ENCODE assay signal across 10 mouse cellular contexts in genomic region chr7:30440697-30441096, GRCm38 (mm10). TPM values are rescaled to one million over a fixed set of nuclear protein-coding genes. Genes with fewer than 3 reads are reported as not detected.
A peak's percentile ranks its signal among the peaks of the same experiment; 100 is the strongest.
DNase-seq lines count a peak whose midpoint lies in the region; ATAC-seq and TF ChIP-seq lines count a peak whose summit lies in the region.
"Had no signal": no experiment of that assay in that cellular context is flagged by ENCODE, and none has a peak within 500 bp of the region (broad histone marks: within the 10 kb centered on the region; RNA-seq: fewer than 3 reads in every experiment).

No protein-coding gene starts in this region.

- TF ChIP-seq POLR2A in limb, embryonic 14.5 days (IDR thresholded peaks at IDR 0.05; ENCODE audit: borderline replicate concordance, extremely low read depth, insufficient read depth, insufficient read length), result no peak

- DNase-seq in kidney, adult 9 months, result peak; percentile 35
- DNase-seq in CD8-positive naive resting alpha-beta T cell, adult 2 months (ENCODE audit: low read depth in 2 of 2, low spot score in 2 of 2), result peak; percentile 51 to 59
- peak; percentile 88 for DNase-seq in ZHBTc4 (ENCODE audit: low read depth, low spot score)
- peak; percentile 64 for DNase-seq in embryo, embryonic 11 days
- DNase-seq in limb, embryonic 14.5 days (ENCODE audit: low spot score), result peak; percentile 53
- peak; percentile 73 for DNase-seq in right cerebral cortex, postnatal 14 days
- no peak for DNase-seq in gastrocnemius, adult 18-20 months (ENCODE audit: low spot score)

- H3K9me3 ChIP-seq in kidney, embryonic 15.5 days (replicated peaks), result no peaks in the 10 kb centered on the region
- H3K9me3 ChIP-seq in limb, embryonic 14.5 days (ENCODE audit: control insufficient read depth, low read length), result no peaks in the 10 kb centered on the region
- H3K9me3 ChIP-seq: limb, embryonic 12.5 days had no signal

- H3K36me3 ChIP-seq in kidney, embryonic 15.5 days, result no peaks in the 10 kb centered on the region
- peaks cover 9% of the 10 kb centered on the region for H3K36me3 ChIP-seq in limb, embryonic 14.5 days (ENCODE audit: control insufficient read depth, insufficient read depth, low read length)

- H3K4me2 ChIP-seq in kidney, embryonic 15.5 days, result no peak overlapping the region
- no peak overlapping the region for H3K4me2 ChIP-seq in limb, embryonic 14.5 days (replicated peaks; ENCODE audit: low read depth, low read length, severe bottlenecking)
- H3K4me2 ChIP-seq: limb, embryonic 12.5 days had no signal

- 26% methylated on average over 3 of the region's 5 CpGs for WGBS in kidney, embryonic 15.5 days
- 22% methylated on average over 5 of the region's 5 CpGs for WGBS in limb, embryonic 14.5 days

- H3K27ac ChIP-seq in kidney, embryonic 15.5 days, result no peak overlapping the region
- no peak overlapping the region for H3K27ac ChIP-seq in limb, embryonic 14.5 days (replicated peaks; ENCODE audit: low read depth, low read length)
- H3K27ac ChIP-seq: limb, embryonic 12.5 days had no signal

- H3K9ac ChIP-seq in kidney, embryonic 15.5 days, result no peak overlapping the region
- H3K9ac ChIP-seq in limb, embryonic 14.5 days (ENCODE audit: low read depth, low read length, severe bottlenecking), result no peak overlapping the region
- H3K9ac ChIP-seq: limb, embryonic 12.5 days had no signal

- H3K4me3 ChIP-seq in kidney, embryonic 15.5 days (replicated peaks), result no peak overlapping the region
- no peak overlapping the region for H3K4me3 ChIP-seq in limb, embryonic 14.5 days (replicated peaks; ENCODE audit: low read length)
- H3K4me3 ChIP-seq: erythroblast, embryonic 14.5 days; limb, embryonic 12.5 days had no signal

- peaks cover 50% of the 10 kb centered on the region for H3K27me3 ChIP-seq in kidney, embryonic 15.5 days
- H3K27me3 ChIP-seq in limb, embryonic 14.5 days (ENCODE audit: control insufficient read depth, insufficient read depth, low read length), result no peaks in the 10 kb centered on the region

- no peak for ATAC-seq in kidney, embryonic 15.5 days (replicated peaks; ENCODE audit: low FRiP score)
- ATAC-seq in limb, embryonic 14.5 days (ENCODE audit: low FRiP score, low read depth), result no peak

- peaks cover 31% of the 10 kb centered on the region for H3K4me1 ChIP-seq in kidney, embryonic 15.5 days
- H3K4me1 ChIP-seq in limb, embryonic 14.5 days (ENCODE audit: control insufficient read depth, insufficient read depth, low read length), result peaks cover 7% of the 10 kb centered on the region; the same call in 1 of the 2 replicates

RNA-seq across cellular contexts. Expression of gene Aplp1, which starts 4.6 kb away (rescaled TPM):
- 24.1 and 28.6 TPM in 2 replicates for polyA plus RNA-seq in kidney, embryonic 15.5 days (2015; fragmentation: Nextera tagmentation; extraction: Ambion mirVana)
- 41.9 and 55.5 TPM in 2 replicates for polyA plus RNA-seq in limb, embryonic 14.5 days (2012; rRNA removed)
- 31.4 and 37.4 TPM in 2 replicates for polyA plus RNA-seq in limb, embryonic 14.5 days (2014; fragmentation: Nextera tagmentation; extraction: Ambion mirVana)
- total RNA-seq in gastrocnemius, adult 18-20 months (2021), result 1 to 10 TPM in 1 of 2 experiments, under 1 TPM in 1; 0.82 to 1.4 TPM

RNA-seq across cellular contexts. Expression of gene Kirrel2, which starts 16.8 kb away (rescaled TPM):
- polyA plus RNA-seq in kidney, embryonic 15.5 days (2015; fragmentation: Nextera tagmentation; extraction: Ambion mirVana), result 0.54 and 0.77 TPM in 2 replicates
- 0.06 and 0.13 TPM in 2 replicates for polyA plus RNA-seq in limb, embryonic 14.5 days (2012; rRNA removed)
- 0.07 TPM in 1 of 2 replicates, not detected in the other for polyA plus RNA-seq in limb, embryonic 14.5 days (2014; fragmentation: Nextera tagmentation; extraction: Ambion mirVana)
- total RNA-seq in gastrocnemius, adult 18-20 months (2021), result not detected

RNA-seq across cellular contexts. Expression of gene Nphs1, which starts 17.4 kb away (rescaled TPM):
- 3.6 and 4.8 TPM in 2 replicates for polyA plus RNA-seq in kidney, embryonic 15.5 days (2015; fragmentation: Nextera tagmentation; extraction: Ambion mirVana)
- polyA plus RNA-seq in limb, embryonic 14.5 days (2012; rRNA removed), result 0.03 and 0.06 TPM in 2 replicates
- polyA plus RNA-seq in limb, embryonic 14.5 days (2014; fragmentation: Nextera tagmentation; extraction: Ambion mirVana), result 0.14 and 0.23 TPM in 2 replicates
- not detected for total RNA-seq in gastrocnemius, adult 18-20 months (2021)
- polyA plus RNA-seq: erythroblast, embryonic 14.5 days; limb, embryonic 12.5 days had no signal

RNA-seq across cellular contexts. Expression of gene Nfkbid, which starts 19.2 kb away (rescaled TPM):
- 1.3 and 2.0 TPM in 2 replicates for polyA plus RNA-seq in kidney, embryonic 15.5 days (2015; fragmentation: Nextera tagmentation; extraction: Ambion mirVana)
- 3.0 and 3.5 TPM in 2 replicates for polyA plus RNA-seq in limb, embryonic 14.5 days (2012; rRNA removed)
- 1.7 and 2.2 TPM in 2 replicates for polyA plus RNA-seq in limb, embryonic 14.5 days (2014; fragmentation: Nextera tagmentation; extraction: Ambion mirVana)
- total RNA-seq in gastrocnemius, adult 18-20 months (2021), result under 1 TPM in 1 of 2 experiments, not detected in 1; 0.11 TPM

RNA-seq across cellular contexts. Expression of gene Hcst, which starts 21.0 kb away (rescaled TPM):
- polyA plus RNA-seq in kidney, embryonic 15.5 days (2015; fragmentation: Nextera tagmentation; extraction: Ambion mirVana), result 0.64 and 1.5 TPM in 2 replicates
- 1.9 and 2.2 TPM in 2 replicates for polyA plus RNA-seq in limb, embryonic 14.5 days (2012; rRNA removed)
- polyA plus RNA-seq in limb, embryonic 14.5 days (2014; fragmentation: Nextera tagmentation; extraction: Ambion mirVana), result 0.70 and 3.0 TPM in 2 replicates
- total RNA-seq in gastrocnemius, adult 18-20 months (2021), result not detected
- polyA plus RNA-seq: erythroblast, embryonic 14.5 days; limb, embryonic 12.5 days had no signal
